Mouse (Mus musculus) cerebellum, adult (tissue): ENCODE measurements around the gene Zbtb7a.
"Not testable (repeated sequence)": the region's sequence is repeated elsewhere in the genome, so short reads cannot be mapped to it uniquely, and the experiment has no call there.

Experiments
- ATAC-seq: cut with Nextera tagmentation; 2 replicates; pipeline ENCODE4 v1.9.2; 2017; ENCODE audit warnings: mild to moderate bottlenecking, moderate library complexity, mixed read lengths; ENCODE audit not compliant: insufficient number of reproducible peaks, low FRiP score, low TSS enrichment

The Zbtb7a gene

GRCm38 (mm10) chr10:81167200-81168086 lies 32.4 kb downstream of the Zbtb7a start, which contains the start of gene Pias4:
Pias4 (minus strand) TSS chr10:81167923.
- ATAC-seq: peak; percentile 66

- peak; percentile 33; the same call in 1 of the 2 replicates for ATAC-seq
Measured at GRCm38 (mm10) chr10:81168087-81168431, 33.0 kb downstream of the Zbtb7a start.

- ATAC-seq: peak; percentile 31; the same call in 1 of the 2 replicates
Measured at GRCm38 (mm10) chr10:81168521-81169244, 33.7 kb downstream of the Zbtb7a start.

- not testable (repeated sequence) for ATAC-seq
Measured at GRCm38 (mm10) chr10:81169411-81169900, 34.4 kb downstream of the Zbtb7a start.

DNA sequence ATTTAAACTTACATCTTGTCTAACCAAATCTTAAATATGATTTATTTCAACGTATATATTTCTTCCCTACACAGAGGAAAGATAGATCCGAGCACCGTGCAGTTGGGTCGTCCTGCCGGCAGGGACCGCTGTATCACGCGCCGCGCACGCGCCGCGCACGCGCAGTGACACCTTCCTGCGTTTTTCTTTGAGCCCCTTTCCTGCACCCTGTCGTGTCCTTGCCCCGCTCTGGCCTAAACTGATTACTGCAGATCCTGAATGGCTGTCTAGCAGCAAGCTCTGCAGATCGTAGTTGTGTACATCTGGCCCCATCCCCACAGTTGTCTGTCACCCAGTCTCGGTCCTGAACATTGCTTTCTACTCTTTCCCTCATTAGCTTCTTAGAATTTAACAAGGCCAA lies 38.1 kb downstream of the Zbtb7a start:
- ATAC-seq: no peak

DNA sequence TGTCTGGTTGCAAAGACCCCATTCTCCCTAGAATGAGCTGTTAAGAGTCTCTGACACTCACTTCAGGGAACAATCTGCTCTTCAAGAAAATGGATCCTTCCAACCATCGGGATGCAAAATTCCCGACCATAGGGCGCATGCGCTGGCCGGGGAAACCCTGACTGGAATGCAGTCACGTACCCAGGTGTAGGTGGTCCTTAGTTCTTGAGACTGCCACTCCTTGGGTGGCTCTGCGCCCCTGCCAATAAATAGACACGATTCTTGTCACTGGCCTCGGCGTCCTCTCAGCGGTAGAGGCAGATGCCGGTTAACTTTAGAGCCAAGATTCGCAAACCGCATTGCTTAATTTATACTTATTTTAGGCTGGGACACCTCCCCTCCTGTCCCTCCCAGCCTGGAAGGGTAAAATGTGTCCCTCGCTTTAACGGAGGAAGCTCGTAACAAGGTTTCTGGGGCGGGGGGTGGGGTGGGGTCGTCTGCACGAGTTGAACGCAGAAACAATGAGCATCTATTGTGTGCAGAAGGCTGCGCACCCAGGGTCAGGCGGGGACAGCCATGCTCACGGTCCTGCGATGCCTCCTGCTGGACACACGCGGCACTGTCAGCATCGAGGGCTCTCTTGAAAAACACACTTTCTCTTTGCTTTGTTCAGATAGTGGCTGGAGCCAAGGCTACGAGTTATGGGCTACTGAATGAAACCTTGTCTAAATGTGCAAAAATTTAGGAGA lies 39.8 kb downstream of the Zbtb7a start:
- peak; percentile 21; the same call in 1 of the 2 replicates for ATAC-seq

DNA sequence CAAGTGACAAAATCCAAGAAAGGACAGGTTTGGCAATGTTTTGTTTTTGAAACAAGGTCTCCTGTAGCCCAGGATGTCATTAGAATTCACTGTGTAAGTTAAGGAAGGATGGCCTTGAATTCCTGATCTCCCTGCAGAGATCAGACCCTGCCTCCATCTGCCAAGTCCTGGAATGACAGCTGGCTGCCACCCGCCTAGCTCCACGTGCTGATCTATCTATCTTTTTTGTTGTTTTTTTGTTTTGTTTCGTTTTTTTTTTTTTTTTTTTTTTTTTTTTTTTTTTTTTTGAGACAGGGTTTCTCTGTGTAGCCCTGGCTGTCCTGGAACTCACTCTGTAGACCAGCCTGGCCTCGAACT lies 40.3 kb downstream of the Zbtb7a start:
- not testable (repeated sequence) for ATAC-seq

DNA sequence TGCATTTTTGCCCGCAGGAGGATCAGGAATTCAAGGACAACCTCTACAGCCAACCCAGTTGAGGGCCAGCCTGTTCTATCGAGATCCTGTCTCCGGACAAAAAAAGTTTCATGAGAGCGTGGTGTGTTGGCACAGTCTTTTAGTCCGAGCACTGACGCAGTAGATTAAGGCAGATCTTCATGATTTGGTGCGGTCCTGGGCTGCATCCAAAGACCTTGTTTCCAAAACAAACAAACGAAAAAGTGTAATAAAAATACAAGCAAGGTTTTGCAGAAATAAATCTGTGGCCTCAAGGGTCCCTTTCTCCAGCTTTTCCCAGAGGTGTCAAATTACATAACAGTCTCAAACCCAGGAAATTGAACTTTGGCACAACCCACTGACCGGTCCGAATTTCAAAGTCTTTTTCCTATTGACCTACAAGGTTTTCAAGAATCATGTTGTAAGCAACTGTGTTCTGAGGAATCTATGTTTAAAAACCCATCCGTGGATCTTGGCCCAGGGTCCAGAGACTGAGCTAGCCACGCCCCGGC lies 41.0 kb downstream of the Zbtb7a start:
- ATAC-seq: no peak

DNA sequence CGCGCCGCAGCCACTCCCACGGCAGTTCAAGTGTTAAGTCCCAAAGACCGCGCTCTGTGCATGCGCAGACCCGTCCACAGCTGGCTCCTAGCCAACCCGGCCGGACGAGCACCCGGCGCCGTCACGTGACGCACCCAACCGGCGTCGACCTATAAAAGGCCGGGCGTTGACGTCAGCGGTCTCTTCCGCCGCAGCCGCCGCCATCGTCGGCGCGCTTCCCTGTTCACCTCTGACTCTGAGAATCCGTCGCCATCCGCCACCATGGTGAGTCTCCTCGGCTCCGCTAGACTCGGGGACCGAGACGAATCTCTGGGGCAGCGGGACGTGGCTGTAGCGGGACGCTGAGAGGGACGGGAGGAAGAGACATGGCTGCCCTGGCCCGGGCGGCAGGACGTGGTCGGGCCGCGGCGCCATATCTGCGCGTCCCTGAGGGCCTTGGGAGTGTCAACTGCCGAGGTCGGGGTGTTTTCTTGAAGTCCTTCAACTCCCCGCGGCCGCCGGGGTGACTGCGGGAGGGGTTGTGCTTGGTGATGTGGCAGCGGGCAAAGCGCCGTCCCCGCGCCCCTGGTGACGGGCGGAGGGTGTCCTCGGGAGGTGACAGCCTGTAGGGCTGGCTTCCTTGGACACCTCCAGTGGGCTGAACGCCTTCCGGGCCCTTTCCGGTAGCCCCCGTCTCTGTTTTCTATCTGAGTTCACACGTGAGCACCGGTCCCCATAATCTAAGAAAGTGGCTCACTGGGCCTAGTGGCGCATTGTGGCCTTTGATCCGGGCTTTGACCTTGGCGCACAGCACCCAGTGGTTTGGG lies 41.6 kb downstream of the Zbtb7a start, which contains the start of gene Eef2:
Gene Eef2 (plus strand): TSS at position 166 of the 806 bp plus-strand sequence.
- ATAC-seq: peak; percentile 36

- ATAC-seq: no peak
Measured at GRCm38 (mm10) chr10:81177491-81177925, 42.5 kb downstream of the Zbtb7a start.

- no peak for ATAC-seq
Measured at GRCm38 (mm10) chr10:81177958-81178712, 43.1 kb downstream of the Zbtb7a start.

GRCm38 (mm10) chr10:81178927-81179326 lies 43.9 kb downstream of the Zbtb7a start:
- ATAC-seq: no peak

- ATAC-seq: no peak
Measured at GRCm38 (mm10) chr10:81179451-81180342, 44.7 kb downstream of the Zbtb7a start.

- no peak for ATAC-seq
Measured at GRCm38 (mm10) chr10:81180946-81181345, 45.9 kb downstream of the Zbtb7a start.

GRCm38 (mm10) chr10:81181860-81182259 lies 46.8 kb downstream of the Zbtb7a start:
- ATAC-seq: not testable (repeated sequence)

DNA sequence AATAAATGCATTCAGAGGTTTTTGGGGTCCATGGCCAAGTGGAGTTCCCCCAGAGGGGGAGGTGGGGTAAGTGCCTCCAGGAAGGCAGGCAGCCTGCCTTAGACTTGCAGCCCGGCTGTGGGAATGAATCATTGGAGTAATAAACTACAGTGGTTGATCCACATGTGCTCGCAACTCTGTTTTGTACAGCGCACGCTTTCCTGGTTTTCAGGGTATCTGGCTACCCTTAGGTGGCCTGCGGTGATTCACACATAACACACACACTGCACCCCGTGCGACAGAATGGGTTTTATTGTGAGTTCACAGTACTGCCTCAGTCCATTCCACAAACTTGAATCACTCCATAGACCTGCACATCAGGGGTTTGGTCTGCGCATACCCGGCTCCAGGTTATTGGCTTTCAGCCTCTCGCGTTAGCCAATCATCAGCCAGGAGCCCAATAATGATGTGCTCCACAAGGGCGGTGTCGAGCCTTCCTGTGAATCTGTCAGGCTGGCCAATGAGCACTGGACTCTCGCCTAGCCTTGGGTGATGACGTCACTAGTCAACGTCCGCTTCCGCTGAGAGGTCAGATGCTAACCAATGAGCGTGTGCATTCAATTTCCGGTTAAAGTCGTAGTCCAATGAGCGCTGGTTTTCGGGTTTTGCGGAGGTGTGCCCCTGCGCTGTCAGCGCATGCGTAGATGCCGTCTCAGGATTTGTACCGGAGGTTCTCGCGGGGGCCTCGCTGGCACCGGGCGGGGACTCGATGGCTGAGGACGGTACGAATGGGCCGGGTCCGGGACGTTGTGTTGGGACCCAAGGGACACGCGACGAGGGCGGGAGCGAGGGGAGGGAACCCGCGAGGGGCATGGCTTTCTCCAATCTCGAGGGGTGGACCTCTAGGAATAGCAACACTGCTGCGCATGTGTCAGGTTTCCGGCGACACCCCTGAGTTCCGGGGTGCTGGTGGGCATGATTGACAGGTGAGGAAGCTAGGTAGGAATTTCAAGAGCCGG lies 47.6 kb downstream of the Zbtb7a start, which contains the start of gene Dapk3:
Gene Dapk3 (plus strand): TSS at position 670 of the 998 bp plus-strand sequence.
- ATAC-seq: peak; percentile 87
